Mouse (Mus musculus) lung, embryonic 16.5 days (tissue): ENCODE data around the gene Dut. TPM values are rescaled to one million over a fixed set of nuclear protein-coding genes. Genes with fewer than 3 reads are reported as not detected.

Source experiments
- ATAC-seq: fragments of 200-750 bp; cut with Nextera tagmentation; 2 replicates; pipeline ENCODE4 v1.8.0; 2017; ENCODE audit warnings: low read depth, mild to moderate bottlenecking, moderate library complexity
- H3K27ac ChIP-seq: fragments of 300-500 bp; sonication (generic); 2 replicates; pipeline ENCODE4 v1.5.1; 2014; ENCODE audit warnings: mild to moderate bottlenecking, control low read depth, low read length
- H3K27me3 ChIP-seq: fragments of 300-500 bp; sonication (generic); 2 replicates; pipeline ENCODE4 v1.6.1; 2014; ENCODE audit warnings: low read depth, low read length, mixed read lengths; ENCODE audit not compliant: control insufficient read depth, insufficient read depth
- H3K36me3 ChIP-seq: fragments of 300-500 bp; sonication (generic); 2 replicates; pipeline ENCODE4 v1.6.1; 2014; ENCODE audit warnings: low read length; ENCODE audit not compliant: control insufficient read depth, insufficient read depth
- H3K4me1 ChIP-seq: fragments of 300-500 bp; sonication (generic); replicated peaks from 2 replicates; pipeline ENCODE4 v1.6.1; 2014; ENCODE audit warnings: low read length, mixed read lengths; ENCODE audit not compliant: control insufficient read depth, insufficient read depth
- H3K4me2 ChIP-seq: fragments of 300-500 bp; sonication (generic); 2 replicates; pipeline ENCODE4 v1.6.1; 2014; ENCODE audit warnings: low read depth, low read length, control low read depth
- H3K4me3 ChIP-seq: fragments of 300-500 bp; sonication (generic); 2 replicates; pipeline ENCODE4 v1.5.1; 2014; ENCODE audit warnings: mild to moderate bottlenecking, low read length, control low read depth
- H3K9ac ChIP-seq: fragments of 300-500 bp; sonication (generic); 2 replicates; pipeline ENCODE4 v1.6.1; 2014; ENCODE audit warnings: low read length, control low read depth
- H3K9me3 ChIP-seq: fragments of 300-500 bp; sonication (generic); 2 replicates; pipeline ENCODE4 v1.6.1; 2016; ENCODE audit warnings: low read length; ENCODE audit not compliant: control insufficient read depth
- WGBS: fragments of 180-500 bp; shearing (Covaris S2); extraction: QIAGEN DNeasy Blood & Tissue Kit; methylation state at CpG from one replicate; pipeline ENCODE4 v1.1.7; 2014; 5-methylcytosine and 5-hydroxymethylcytosine counted together
- polyA plus RNA-seq: library from polyadenylated mRNA; unstranded; fragments of >200 nt; fragmentation: Nextera tagmentation; extraction: Ambion mirVana; gene quantifications from 2 replicates; pipeline ENCODE4 v1.2.1, GENCODE M21; 2015

Gene Dut
- polyA plus RNA-seq, 1 experiment from 2014 or later = 152 TPM

GRCm38 (mm10) chr2:125291101-125291500 is 44.1 kb downstream of the Dut start:
- Histone ChIP-seq H3K27me3 (no peaks in the 10 kb centered on the region), H3K36me3 (no peaks in the 10 kb centered on the region), H3K4me2 (no peak overlapping the region), H3K4me3 (no peak overlapping the region), H3K9ac (no peak overlapping the region), H3K9me3 (no peaks in the 10 kb centered on the region), H3K27ac (no peak overlapping the region), H3K4me1 (peaks cover 6% of the 10 kb centered on the region)
- WGBS = 55% methylated on average over 1 of the region's 1 CpGs
- ATAC-seq = no peak

- no peaks in the 10 kb centered on the region for H3K9me3 ChIP-seq
- peaks cover 6% of the 10 kb centered on the region for H3K4me1 ChIP-seq
- no peak overlapping the region for H3K4me2 ChIP-seq
- no peak overlapping the region for H3K27ac ChIP-seq
- H3K9ac ChIP-seq = no peak overlapping the region
- no peaks in the 10 kb centered on the region for H3K36me3 ChIP-seq
- H3K27me3 ChIP-seq = no peaks in the 10 kb centered on the region
- ATAC-seq = no peak
- H3K4me3 ChIP-seq = no peak overlapping the region
- WGBS = 54% methylated on average over 7 of the region's 7 CpGs
Observed at GRCm38 (mm10) chr2:125292616-125293015, 45.6 kb downstream of the Dut start.

- H3K9ac ChIP-seq = no peak overlapping the region
- no peaks in the 10 kb centered on the region for H3K27me3 ChIP-seq
- H3K27ac ChIP-seq = no peak overlapping the region
- no peak overlapping the region for H3K4me2 ChIP-seq
- H3K4me3 ChIP-seq = no peak overlapping the region
- no peaks in the 10 kb centered on the region for H3K9me3 ChIP-seq
- no peaks in the 10 kb centered on the region for H3K36me3 ChIP-seq
- 71% methylated on average over 5 of the region's 5 CpGs for WGBS
- no peak for ATAC-seq
- peaks cover 13% of the 10 kb centered on the region for H3K4me1 ChIP-seq
Observed at GRCm38 (mm10) chr2:125293969-125294491, 47.0 kb downstream of the Dut start.

DNA sequence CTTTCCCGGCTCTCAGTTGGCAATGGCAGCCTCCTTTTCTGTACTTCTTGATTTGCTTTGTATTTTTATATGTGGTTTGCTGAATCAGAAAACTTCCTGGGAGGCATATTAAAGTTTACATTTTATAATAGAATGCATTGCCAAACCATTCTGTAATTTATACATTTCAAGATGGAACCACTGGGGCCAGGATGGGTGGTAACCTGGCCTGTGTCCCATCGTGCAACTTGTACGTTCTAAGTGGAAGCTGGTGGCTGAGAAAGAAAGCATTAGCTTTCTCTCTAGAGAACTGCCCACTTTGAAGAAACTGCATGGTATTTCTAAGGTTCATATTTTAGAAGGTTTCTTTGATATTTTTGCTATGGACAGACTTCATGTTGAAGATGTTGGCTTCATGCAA is 48.5 kb downstream of the Dut start:
- H3K27ac ChIP-seq = peak overlapping the region; percentile 68
- 50% methylated on average over 3 of the region's 3 CpGs for WGBS

DNA sequence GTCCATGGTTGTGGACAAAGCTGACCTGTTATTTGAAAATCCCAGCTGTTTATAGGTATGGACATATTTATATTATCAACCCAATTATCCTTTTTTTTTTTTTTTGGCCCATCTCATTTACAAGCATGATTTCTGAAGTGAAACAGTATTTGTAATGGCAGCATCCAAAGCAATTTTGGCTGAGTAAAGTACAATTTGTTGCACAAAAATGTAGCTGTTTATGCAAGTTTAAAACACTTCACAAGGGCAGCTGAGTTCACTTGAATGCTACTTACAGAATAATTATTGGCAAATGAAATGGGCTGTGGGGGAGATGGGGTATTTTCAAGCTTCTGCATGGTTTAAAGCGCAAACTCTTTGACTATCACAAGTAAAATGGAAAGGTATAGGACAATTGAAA is 51.9 kb downstream of the Dut start:
- Histone ChIP-seq H3K4me3 (no peak overlapping the region), H3K9ac (no peak overlapping the region), H3K27me3 (no peaks in the 10 kb centered on the region), H3K4me1 (peaks cover 13% of the 10 kb centered on the region), H3K4me2 (no peak overlapping the region), H3K36me3 (peaks cover 10% of the 10 kb centered on the region), H3K9me3 (no peaks in the 10 kb centered on the region), H3K27ac (peak overlapping the region; percentile 19; the same call in 1 of the 2 replicates)
- WGBS = 79% methylated on average over 1 of the region's 1 CpGs
- peak; percentile 41 for ATAC-seq

More for the DNA sequence above, 48.5 kb downstream of the Dut start:
- Histone ChIP-seq H3K4me3 (no peak overlapping the region), H3K9me3 (no peaks in the 10 kb centered on the region), H3K9ac (no peak overlapping the region), H3K4me1 (peaks cover 13% of the 10 kb centered on the region), H3K27me3 (no peaks in the 10 kb centered on the region), H3K4me2 (no peak overlapping the region), H3K36me3 (no peaks in the 10 kb centered on the region)
- ATAC-seq = peak; percentile 52

GRCm38 (mm10) chr2:125301877-125302624 is 55.1 kb downstream of the Dut start:
- no peak overlapping the region for H3K4me2 ChIP-seq
- H3K36me3 ChIP-seq = peaks cover 14% of the 10 kb centered on the region
- no peak overlapping the region for H3K9ac ChIP-seq
- ATAC-seq = no peak
- WGBS = 70% methylated on average over 9 of the region's 9 CpGs
- H3K27ac ChIP-seq = no peak overlapping the region
- H3K4me3 ChIP-seq = no peak overlapping the region
- H3K4me1 ChIP-seq = peaks cover 7% of the 10 kb centered on the region
- no peaks in the 10 kb centered on the region for H3K9me3 ChIP-seq
- H3K27me3 ChIP-seq = no peaks in the 10 kb centered on the region

DNA sequence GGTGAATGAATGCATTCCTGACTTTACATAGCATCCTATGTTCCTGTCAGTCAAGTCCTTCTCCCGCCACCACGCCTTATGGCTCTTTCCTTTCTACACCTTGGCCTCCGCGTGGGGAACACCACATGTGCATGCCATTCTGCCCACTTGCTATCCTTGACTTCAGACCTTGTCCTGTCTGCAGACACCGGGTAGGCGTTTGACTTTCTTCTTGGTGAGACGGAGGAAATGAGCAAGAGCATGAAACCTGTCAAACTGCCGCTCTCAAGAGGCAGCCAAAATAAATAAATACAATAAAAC is 55.6 kb downstream of the Dut start:
- Histone ChIP-seq H3K4me3 (no peak overlapping the region), H3K36me3 (peaks cover 14% of the 10 kb centered on the region), H3K4me1 (peaks cover 7% of the 10 kb centered on the region), H3K9ac (no peak overlapping the region), H3K27ac (no peak overlapping the region), H3K9me3 (no peaks in the 10 kb centered on the region), H3K4me2 (no peak overlapping the region), H3K27me3 (no peaks in the 10 kb centered on the region)
- ATAC-seq = no peak
- WGBS = 62% methylated on average over 8 of the region's 8 CpGs

- peaks cover 16% of the 10 kb centered on the region for H3K36me3 ChIP-seq
- no peak for ATAC-seq
- H3K27ac ChIP-seq = no peak overlapping the region
- H3K4me1 ChIP-seq = no peaks in the 10 kb centered on the region
- H3K27me3 ChIP-seq = no peaks in the 10 kb centered on the region
- H3K4me3 ChIP-seq = no peak overlapping the region
- no peaks in the 10 kb centered on the region for H3K9me3 ChIP-seq
- H3K9ac ChIP-seq = no peak overlapping the region
- H3K4me2 ChIP-seq = no peak overlapping the region
- 65% methylated on average over 5 of the region's 5 CpGs for WGBS
Observed at GRCm38 (mm10) chr2:125303764-125304384, 56.9 kb downstream of the Dut start.

- no peak overlapping the region for H3K4me3 ChIP-seq
- no peaks in the 10 kb centered on the region for H3K9me3 ChIP-seq
- WGBS = 74% methylated on average over 3 of the region's 3 CpGs
- no peak overlapping the region for H3K9ac ChIP-seq
- no peak overlapping the region for H3K27ac ChIP-seq
- peaks cover 24% of the 10 kb centered on the region for H3K36me3 ChIP-seq
- ATAC-seq = no peak
- H3K4me2 ChIP-seq = no peak overlapping the region
- no peaks in the 10 kb centered on the region for H3K27me3 ChIP-seq
- H3K4me1 ChIP-seq = no peaks in the 10 kb centered on the region
Observed at GRCm38 (mm10) chr2:125304746-125305145, 57.8 kb downstream of the Dut start.
